Comparison of ENCODE assay signal across 21 mouse cellular contexts in genomic region chr1:33745901-33746300, GRCm38 (mm10). TPM values are rescaled to one million over a fixed set of nuclear protein-coding genes. Genes with fewer than 3 reads are reported as not detected.
DNase-seq lines count a peak whose midpoint lies in the region; ATAC-seq and TF ChIP-seq lines count a peak whose summit lies in the region.
"Had no signal": no experiment of that assay in that cellular context is flagged by ENCODE, and none has a peak within 500 bp of the region (broad histone marks: within the 10 kb centered on the region; RNA-seq: fewer than 3 reads in every experiment).

No protein-coding gene starts in this region.

- no peak overlapping the region for H3K4me3 ChIP-seq in heart, embryonic 12.5 days
- no peak overlapping the region for H3K4me3 ChIP-seq in liver, embryonic 11.5 days (ENCODE audit: low read depth, low read length)
- H3K4me3 ChIP-seq in liver, postnatal 0 days (ENCODE audit: low read depth, low read length): no peak overlapping the region
- no peak overlapping the region for H3K4me3 ChIP-seq in neural tube, embryonic 14.5 days (ENCODE audit: low read depth, low read length)
- H3K4me3 ChIP-seq in layer of hippocampus, adult 2 months: no peak overlapping the region
- H3K4me3 ChIP-seq: embryonic facial prominence, embryonic 15.5 days; erythroblast, embryonic 14.5 days; forebrain, embryonic 10.5 days; heart, embryonic 10.5 days; heart, embryonic 15.5 days had no signal

- no peak for TF ChIP-seq EP300 in liver, postnatal 0 days (IDR thresholded peaks at IDR 0.05; ENCODE audit: low read depth)

- H3K27ac ChIP-seq in heart, embryonic 12.5 days (ENCODE audit: poor library complexity, severe bottlenecking): no peak overlapping the region
- H3K27ac ChIP-seq in liver, embryonic 11.5 days (ENCODE audit: low read depth, low read length): no peak overlapping the region
- H3K27ac ChIP-seq in liver, postnatal 0 days (ENCODE audit: low read depth): no peak overlapping the region
- no peak overlapping the region for H3K27ac ChIP-seq in neural tube, embryonic 14.5 days (ENCODE audit: low read depth, low read length)
- no peak overlapping the region for H3K27ac ChIP-seq in layer of hippocampus, adult 2 months
- H3K27ac ChIP-seq: embryonic facial prominence, embryonic 15.5 days; forebrain, embryonic 10.5 days; heart, embryonic 10.5 days; heart, embryonic 15.5 days had no signal

- no peak for TF ChIP-seq CTCF in liver, postnatal 0 days (IDR thresholded peaks at IDR 0.05; ENCODE audit: low read depth)
- TF ChIP-seq CTCF in layer of hippocampus, adult 2 months (conservative IDR thresholded peaks at IDR 0.05): no peak

- intact Hi-C loops in heart, postnatal 36 days (cut with DNase I): no loop called here

- H3K27me3 ChIP-seq in heart, embryonic 12.5 days (replicated peaks): no peaks in the 10 kb centered on the region
- H3K27me3 ChIP-seq in liver, embryonic 11.5 days (replicated peaks; ENCODE audit: control insufficient read depth, insufficient read depth, low read length): no peaks in the 10 kb centered on the region
- no peaks in the 10 kb centered on the region for H3K27me3 ChIP-seq in liver, postnatal 0 days (ENCODE audit: insufficient read depth, low read length)
- no peaks in the 10 kb centered on the region for H3K27me3 ChIP-seq in neural tube, embryonic 14.5 days (ENCODE audit: control insufficient read depth, insufficient read depth, low read length)
- H3K27me3 ChIP-seq: embryonic facial prominence, embryonic 15.5 days; heart, embryonic 15.5 days had no signal

- ATAC-seq in heart, embryonic 12.5 days (ENCODE audit: insufficient number of reproducible peaks, low FRiP score): peak; percentile 62; the same call in 1 of the 2 replicates
- peak; percentile 37 for ATAC-seq in liver, embryonic 11.5 days (replicated peaks; ENCODE audit: low FRiP score)
- ATAC-seq in liver, postnatal 0 days: no peak
- ATAC-seq in neural tube, embryonic 14.5 days (ENCODE audit: low read depth): 0 out of 2 replicates have a peak, but pooled peaks have one; percentile 10
- ATAC-seq: forebrain, embryonic 16.5 days had no signal

- no peaks in the 10 kb centered on the region for H3K4me1 ChIP-seq in heart, embryonic 12.5 days (replicated peaks)
- H3K4me1 ChIP-seq in liver, embryonic 11.5 days (replicated peaks; ENCODE audit: control insufficient read depth, insufficient read depth, low read length): no peaks in the 10 kb centered on the region
- no peaks in the 10 kb centered on the region for H3K4me1 ChIP-seq in liver, postnatal 0 days (ENCODE audit: insufficient read depth)
- H3K4me1 ChIP-seq in neural tube, embryonic 14.5 days (ENCODE audit: control insufficient read depth, insufficient read depth, low read length): no peaks in the 10 kb centered on the region
- H3K4me1 ChIP-seq: embryonic facial prominence, embryonic 15.5 days; forebrain, embryonic 10.5 days; heart, embryonic 10.5 days had no signal

- no peak for DNase-seq in heart, postnatal 36 days
- no peak for DNase-seq in liver, embryonic 11.5 days (ENCODE audit: low spot score)
- no peak for DNase-seq in liver, postnatal 0 days
- DNase-seq in neural tube, embryonic 10.5 days (ENCODE audit: extremely low spot score, low spot score): no peak
- no peak for DNase-seq in layer of hippocampus, adult 2 months (ENCODE audit: low spot score in 2 of 2)
- DNase-seq: adrenal gland, postnatal 10 days; cerebellum, adult 11 months; cerebellum, adult 8-10 months; cerebellum, postnatal 14 days; embryo, embryonic 11 days; gastrocnemius, postnatal 10 days; heart, adult 18-20 months; heart, postnatal 14 days had no signal

- no peak overlapping the region for H3K4me2 ChIP-seq in heart, embryonic 12.5 days
- no peak overlapping the region for H3K4me2 ChIP-seq in liver, embryonic 11.5 days
- no peak overlapping the region for H3K4me2 ChIP-seq in liver, postnatal 0 days (ENCODE audit: low read depth, low read length)
- H3K4me2 ChIP-seq in neural tube, embryonic 14.5 days (ENCODE audit: low read depth, low read length): no peak overlapping the region
- H3K4me2 ChIP-seq: embryonic facial prominence, embryonic 15.5 days; heart, embryonic 15.5 days had no signal

- 88% methylated on average over 4 of the region's 4 CpGs for WGBS in heart, embryonic 12.5 days
- WGBS in liver, embryonic 11.5 days: 90% methylated on average over 4 of the region's 4 CpGs
- 93% methylated on average over 4 of the region's 4 CpGs for WGBS in liver, postnatal 0 days (ENCODE audit: insufficient replicate concordance)
- 97% methylated on average over 4 of the region's 4 CpGs for WGBS in neural tube, embryonic 14.5 days

- peaks cover 43% of the 10 kb centered on the region for H3K36me3 ChIP-seq in heart, embryonic 12.5 days
- peaks cover 20% of the 10 kb centered on the region for H3K36me3 ChIP-seq in liver, embryonic 11.5 days (ENCODE audit: control insufficient read depth, insufficient read depth, low read length)
- peaks cover 11% of the 10 kb centered on the region; the same call in 1 of the 2 replicates for H3K36me3 ChIP-seq in liver, postnatal 0 days (replicated peaks; ENCODE audit: insufficient read depth, low read length)
- H3K36me3 ChIP-seq in neural tube, embryonic 14.5 days (ENCODE audit: control insufficient read depth, insufficient read depth, low read length): no peaks in the 10 kb centered on the region

- H3K9ac ChIP-seq in heart, embryonic 12.5 days: no peak overlapping the region
- no peak overlapping the region for H3K9ac ChIP-seq in liver, embryonic 11.5 days (ENCODE audit: low read depth, low read length)
- H3K9ac ChIP-seq in liver, postnatal 0 days (replicated peaks): no peak overlapping the region
- H3K9ac ChIP-seq in neural tube, embryonic 14.5 days (replicated peaks; ENCODE audit: low read depth, low read length): no peak overlapping the region
- H3K9ac ChIP-seq: embryonic facial prominence, embryonic 15.5 days; heart, embryonic 15.5 days had no signal

- H3K9me3 ChIP-seq in heart, embryonic 12.5 days (replicated peaks): no peaks in the 10 kb centered on the region
- H3K9me3 ChIP-seq in liver, embryonic 11.5 days (ENCODE audit: control insufficient read depth, low read length): no peaks in the 10 kb centered on the region
- no peaks in the 10 kb centered on the region for H3K9me3 ChIP-seq in liver, postnatal 0 days (ENCODE audit: low read length)
- no peaks in the 10 kb centered on the region for H3K9me3 ChIP-seq in neural tube, embryonic 14.5 days (ENCODE audit: control insufficient read depth, low read length)
- H3K9me3 ChIP-seq: embryonic facial prominence, embryonic 15.5 days; forebrain, embryonic 10.5 days; heart, embryonic 10.5 days; heart, embryonic 15.5 days had no signal

RNA-seq across cellular contexts. Expression of gene Bag2, which starts 11.7 kb away (rescaled TPM):
- polyA plus RNA-seq in heart, embryonic 12.5 days (2016; fragmentation: Nextera tagmentation; extraction: Ambion mirVana): 80.2 and 83.1 TPM in 2 replicates
- 10 to 100 TPM; 32.7 to 33.2 TPM for total RNA-seq in heart, postnatal 36 days (2021)
- 103 and 108 TPM in 2 replicates for polyA plus RNA-seq in liver, embryonic 11.5 days (2014; fragmentation: Nextera tagmentation; extraction: Ambion mirVana)
- 12.8 and 16.0 TPM in 2 replicates for polyA plus RNA-seq in liver, postnatal 0 days (2015; fragmentation: Nextera tagmentation; extraction: Ambion mirVana)
- 20.0 and 22.1 TPM in 2 replicates for polyA plus RNA-seq in neural tube, embryonic 14.5 days (2014; fragmentation: Nextera tagmentation; extraction: Ambion mirVana)
- 10 to 100 TPM in 1 of 2 experiments, 1 to 10 TPM in 1; 9.8 to 10.1 TPM for total RNA-seq in layer of hippocampus, adult 2 months (2021)

RNA-seq across cellular contexts. Expression of gene Rab23, which starts 26.2 kb away (rescaled TPM):
- polyA plus RNA-seq in heart, embryonic 12.5 days (2016; fragmentation: Nextera tagmentation; extraction: Ambion mirVana): 14.7 and 18.9 TPM in 2 replicates
- 1 to 10 TPM; 6.2 to 6.3 TPM for total RNA-seq in heart, postnatal 36 days (2021)
- 10.1 and 11.6 TPM in 2 replicates for polyA plus RNA-seq in liver, embryonic 11.5 days (2014; fragmentation: Nextera tagmentation; extraction: Ambion mirVana)
- 2.3 and 2.8 TPM in 2 replicates for polyA plus RNA-seq in liver, postnatal 0 days (2015; fragmentation: Nextera tagmentation; extraction: Ambion mirVana)
- 30.9 and 33.5 TPM in 2 replicates for polyA plus RNA-seq in neural tube, embryonic 14.5 days (2014; fragmentation: Nextera tagmentation; extraction: Ambion mirVana)
- 10 to 100 TPM; 22.6 to 28.4 TPM for total RNA-seq in layer of hippocampus, adult 2 months (2021)
